Mouse (Mus musculus) large intestine, adult 2 months (tissue): ENCODE data around the gene Abca1. TPM values are rescaled to one million over a fixed set of nuclear protein-coding genes. Genes with fewer than 3 reads are reported as not detected.

Source experiments
- DNase-seq: peaks from one replicate; pipeline ENCODE4 v3.0.0-alpha.2; 2012; ENCODE audit warnings: low read depth, low spot score
- WGBS: fragments of 180-500 bp; shearing (Covaris S2); methylation state at CpG from one replicate; pipeline ENCODE4 v1.1.7; 2018; 5-methylcytosine and 5-hydroxymethylcytosine counted together
- polyA plus RNA-seq: library from polyadenylated mRNA; depleted of rRNA; stranded (reverse); fragments of >200 nt; gene quantifications from 2 replicates; pipeline ENCODE4 v1.2.3, GENCODE M21; 2012

Abca1 gene
- polyA plus RNA-seq, 1 experiment = 1.5 TPM

GRCm38 (mm10) chr4:53152655-53153054, 7.0 kb downstream of the Abca1 start:
- DNase-seq = no peak
- 45% methylated on average over 5 of the region's 5 CpGs for WGBS

GRCm38 (mm10) chr4:53150516-53150915, 9.2 kb downstream of the Abca1 start:
- WGBS = 92% methylated on average over 8 of the region's 8 CpGs

GRCm38 (mm10) chr4:53149644-53150043, 10.1 kb downstream of the Abca1 start:
- no peak for DNase-seq
- 93% methylated on average over 4 of the region's 5 CpGs for WGBS

More at GRCm38 (mm10) chr4:53150516-53150915, 9.2 kb downstream of the Abca1 start:
- no peak for DNase-seq

- WGBS = 81% methylated on average over 2 of the region's 2 CpGs
- no peak for DNase-seq
These were observed 10.9 kb downstream of the Abca1 start for GRCm38 (mm10) chr4:53148817-53149216.

GRCm38 (mm10) chr4:53147454-53147853, 12.2 kb downstream of the Abca1 start:
- 40% methylated on average over 2 of the region's 2 CpGs for WGBS
- DNase-seq = no peak

- DNase-seq = no peak
- WGBS = 60% methylated on average over 4 of the region's 4 CpGs
These were observed 12.6 kb downstream of the Abca1 start for GRCm38 (mm10) chr4:53147046-53147445.

- 91% methylated on average over 12 of the region's 12 CpGs for WGBS
- DNase-seq = no peak
These were observed 13.3 kb downstream of the Abca1 start for GRCm38 (mm10) chr4:53146227-53146949.

- DNase-seq = no peak
- WGBS = 88% methylated on average over 12 of the region's 12 CpGs
These were observed 14.1 kb downstream of the Abca1 start for GRCm38 (mm10) chr4:53145434-53146168.

GRCm38 (mm10) chr4:53144571-53144970, 15.1 kb downstream of the Abca1 start:
- WGBS = 90% methylated on average over 10 of the region's 10 CpGs
- no peak for DNase-seq

- no peak for DNase-seq
These were observed 15.7 kb downstream of the Abca1 start for GRCm38 (mm10) chr4:53144021-53144420.

GRCm38 (mm10) chr4:53140678-53141077, 19.0 kb downstream of the Abca1 start:
- DNase-seq = no peak
- 96% methylated on average over 6 of the region's 6 CpGs for WGBS

More at GRCm38 (mm10) chr4:53144021-53144420, 15.7 kb downstream of the Abca1 start:
- WGBS = 80% methylated on average over 8 of the region's 8 CpGs

- no peak for DNase-seq
- WGBS = 63% methylated on average over 2 of the region's 2 CpGs
These were observed 20.2 kb downstream of the Abca1 start for GRCm38 (mm10) chr4:53139495-53139894.

GRCm38 (mm10) chr4:53138974-53139373, 20.7 kb downstream of the Abca1 start:
- DNase-seq = no peak
- WGBS = 60% methylated on average over 3 of the region's 3 CpGs

GRCm38 (mm10) chr4:53137087-53137486, 22.6 kb downstream of the Abca1 start:
- no peak for DNase-seq
- 81% methylated on average over 2 of the region's 2 CpGs for WGBS

GRCm38 (mm10) chr4:53134816-53135215, 24.9 kb downstream of the Abca1 start:
- no peak for DNase-seq
- WGBS = 58% methylated on average over 7 of the region's 7 CpGs

GRCm38 (mm10) chr4:53133995-53134394, 25.7 kb downstream of the Abca1 start:
- 70% methylated on average over 4 of the region's 4 CpGs for WGBS
- DNase-seq = no peak

GRCm38 (mm10) chr4:53131538-53131937, 28.2 kb downstream of the Abca1 start:
- 91% methylated on average over 5 of the region's 5 CpGs for WGBS
- DNase-seq = no peak

- 58% methylated on average over 6 of the region's 6 CpGs for WGBS
These were observed 28.8 kb downstream of the Abca1 start for GRCm38 (mm10) chr4:53130622-53131517.

GRCm38 (mm10) chr4:53129716-53130301, 29.9 kb downstream of the Abca1 start:
- 69% methylated on average over 11 of the region's 11 CpGs for WGBS
- DNase-seq = no peak

More at GRCm38 (mm10) chr4:53130622-53131517, 28.8 kb downstream of the Abca1 start:
- no peak for DNase-seq

GRCm38 (mm10) chr4:53127266-53127665, 32.4 kb downstream of the Abca1 start:
- 96% methylated on average over 5 of the region's 5 CpGs for WGBS
- DNase-seq = no peak
